7 mouse cellular contexts compared by ENCODE assay signal in the genomic region with DNA sequence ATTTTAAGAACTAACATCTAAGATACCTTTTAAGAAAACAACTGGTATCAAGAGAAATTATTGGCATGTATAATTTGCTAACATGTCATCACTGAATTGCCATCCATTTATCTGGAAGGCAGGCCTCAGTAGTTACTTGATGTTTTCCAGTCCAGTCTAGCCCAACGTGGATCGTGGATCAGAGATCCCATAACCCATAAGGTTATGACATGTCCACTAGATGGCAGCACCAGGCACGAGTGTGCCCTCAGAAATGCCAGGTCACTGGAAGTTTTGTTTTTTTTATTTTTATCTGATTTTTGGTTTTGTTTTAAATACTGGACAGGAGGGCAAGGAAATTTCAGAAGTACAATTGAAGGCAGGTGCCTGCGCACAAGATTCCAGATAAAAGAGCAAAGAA.
DNase-seq lines count a peak whose midpoint lies in the region; ATAC-seq and TF ChIP-seq lines count a peak whose summit lies in the region.

No protein-coding gene starts in this region.

- no peak overlapping the region for H3K9ac ChIP-seq in midbrain, embryonic 11.5 days (ENCODE audit: low read length)
- no peak overlapping the region for H3K9ac ChIP-seq in midbrain, embryonic 15.5 days
- no peak overlapping the region for H3K9ac ChIP-seq in liver, postnatal 0 days (replicated peaks)

- peak; percentile 82 for TF ChIP-seq CTCF in liver, postnatal 0 days (IDR thresholded peaks at IDR 0.05; ENCODE audit: low read depth)

- WGBS in midbrain, embryonic 11.5 days: 31% methylated on average over 4 of the region's 4 CpGs
- 29% methylated on average over 4 of the region's 4 CpGs for WGBS in midbrain, embryonic 15.5 days
- WGBS in liver, postnatal 0 days (ENCODE audit: insufficient replicate concordance): 17% methylated on average over 4 of the region's 4 CpGs

- no peaks in the 10 kb centered on the region for H3K27me3 ChIP-seq in midbrain, embryonic 11.5 days (ENCODE audit: control insufficient read depth, insufficient read depth, low read length)
- H3K27me3 ChIP-seq in midbrain, embryonic 15.5 days (replicated peaks): no peaks in the 10 kb centered on the region
- H3K27me3 ChIP-seq in liver, postnatal 0 days (ENCODE audit: insufficient read depth, low read length): no peaks in the 10 kb centered on the region

- no peak overlapping the region for H3K27ac ChIP-seq in midbrain, embryonic 11.5 days (ENCODE audit: low read depth, low read length)
- no peak overlapping the region for H3K27ac ChIP-seq in midbrain, embryonic 15.5 days
- no peak overlapping the region for H3K27ac ChIP-seq in liver, postnatal 0 days (ENCODE audit: low read depth)

- peak; percentile 66; the same call in 1 of the 2 replicates for ATAC-seq in midbrain, embryonic 11.5 days (ENCODE audit: low FRiP score)
- ATAC-seq in midbrain, embryonic 15.5 days (replicated peaks): no peak
- ATAC-seq in liver, postnatal 0 days: peak; percentile 46; the same call in 1 of the 2 replicates

- no peaks in the 10 kb centered on the region for H3K9me3 ChIP-seq in midbrain, embryonic 11.5 days (ENCODE audit: control insufficient read depth, low read length)
- H3K9me3 ChIP-seq in midbrain, embryonic 15.5 days: no peaks in the 10 kb centered on the region
- H3K9me3 ChIP-seq in liver, postnatal 0 days (ENCODE audit: low read length): no peaks in the 10 kb centered on the region

- H3K4me3 ChIP-seq in midbrain, embryonic 11.5 days (ENCODE audit: low read depth, low read length): no peak overlapping the region
- no peak overlapping the region for H3K4me3 ChIP-seq in midbrain, embryonic 15.5 days
- H3K4me3 ChIP-seq in liver, postnatal 0 days (ENCODE audit: low read depth, low read length): no peak overlapping the region

- no peak for TF ChIP-seq EP300 in liver, postnatal 0 days (IDR thresholded peaks at IDR 0.05; ENCODE audit: low read depth)

- DNase-seq in midbrain, embryonic 11.5 days (ENCODE audit: low spot score, missing footprints): peak; percentile 93
- peak; percentile 79 for DNase-seq in NIH3T3 (ENCODE audit: low read depth)
- peak; percentile 25 for DNase-seq in c-Kit-positive CD71-positive TER-119-negative erythroid progenitor cells, embryonic 14.5 days (ENCODE audit: low read depth)
- DNase-seq in gastrocnemius, postnatal 4 days (ENCODE audit: low spot score in 2 of 2): peak; percentile 25 to 65
- DNase-seq in liver, postnatal 0 days: peak; percentile 59
- DNase-seq in right cerebral cortex, postnatal 14 days: peak; percentile 39

- no peak overlapping the region for H3K4me2 ChIP-seq in midbrain, embryonic 11.5 days
- H3K4me2 ChIP-seq in midbrain, embryonic 15.5 days: no peak overlapping the region
- no peak overlapping the region for H3K4me2 ChIP-seq in liver, postnatal 0 days (ENCODE audit: low read depth, low read length)

- no peaks in the 10 kb centered on the region for H3K4me1 ChIP-seq in midbrain, embryonic 11.5 days (ENCODE audit: control insufficient read depth, insufficient read depth, low read length)
- no peaks in the 10 kb centered on the region for H3K4me1 ChIP-seq in midbrain, embryonic 15.5 days
- H3K4me1 ChIP-seq in liver, postnatal 0 days (ENCODE audit: insufficient read depth): peaks cover 8% of the 10 kb centered on the region

- no peaks in the 10 kb centered on the region for H3K36me3 ChIP-seq in midbrain, embryonic 11.5 days (ENCODE audit: control insufficient read depth, insufficient read depth, low read length)
- H3K36me3 ChIP-seq in midbrain, embryonic 15.5 days (replicated peaks): no peaks in the 10 kb centered on the region
- H3K36me3 ChIP-seq in liver, postnatal 0 days (replicated peaks; ENCODE audit: insufficient read depth, low read length): no peaks in the 10 kb centered on the region

Comparison
In these comparisons a context has a peak if more than half of its experiments do, and no peak if none do; other contexts are left out.
1. DNase-seq: peak in every context shown above with its lines; median percentile 93 in midbrain, embryonic 11.5 days; 79 in NIH3T3; 59 in liver, postnatal 0 days; 45 in gastrocnemius, postnatal 4 days; 39 in right cerebral cortex, postnatal 14 days; 25 in c-Kit-positive CD71-positive TER-119-negative erythroid progenitor cells, embryonic 14.5 days.